22 mouse cellular contexts compared by ENCODE assay signal in the genomic region with DNA sequence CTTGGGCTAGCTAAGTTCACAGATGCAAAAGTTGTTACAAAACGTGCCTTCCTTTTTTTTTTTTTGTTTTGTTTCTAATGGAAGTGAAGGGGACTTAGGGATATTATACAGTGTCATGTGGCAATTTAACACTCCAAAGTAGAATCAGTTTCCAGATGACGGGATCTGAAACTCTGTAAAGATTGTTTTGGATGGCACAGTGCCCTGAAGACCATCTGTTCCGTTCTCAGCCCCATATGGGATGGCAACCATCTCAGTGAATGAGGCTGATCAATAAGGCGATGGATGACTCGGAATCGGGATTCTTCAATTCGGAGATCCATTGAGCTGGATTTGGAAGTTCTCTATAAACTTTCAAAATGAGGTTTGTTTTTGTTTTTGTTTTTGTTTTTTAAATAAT. TPM values are rescaled to one million over a fixed set of nuclear protein-coding genes. Genes with fewer than 3 reads are reported as not detected.
DNase-seq lines count a peak whose midpoint lies in the region; TF ChIP-seq lines count a peak whose summit lies in the region.
"Had no signal": no experiment of that assay in that cellular context is flagged by ENCODE, and none has a peak within 500 bp of the region (broad histone marks: within the 10 kb centered on the region; RNA-seq: fewer than 3 reads in every experiment).

No protein-coding gene starts in this region.

- TF ChIP-seq POLR2A in kidney, adult 2 months (IDR thresholded peaks at IDR 0.05; ENCODE audit: low read depth, low read length), result no peak

- no peaks in the 10 kb centered on the region for H3K4me1 ChIP-seq in embryonic facial prominence, embryonic 10.5 days
- H3K4me1 ChIP-seq in kidney, adult 2 months (ENCODE audit: control insufficient read depth, insufficient read depth, low read length), result no peaks in the 10 kb centered on the region
- H3K4me1 ChIP-seq: embryonic facial prominence, embryonic 15.5 days; liver, embryonic 13.5 days; lung, embryonic 15.5 days; stomach, embryonic 15.5 days had no signal

- TF ChIP-seq CTCF in kidney, adult 2 months (conservative IDR thresholded peaks at IDR 0.05; ENCODE audit: insufficient read depth, insufficient read length, low read depth, low read length), result no peak

- H3K9me3 ChIP-seq in embryonic facial prominence, embryonic 10.5 days, result no peaks in the 10 kb centered on the region
- H3K9me3 ChIP-seq: embryonic facial prominence, embryonic 15.5 days; hindbrain, embryonic 13.5 days; liver, embryonic 13.5 days; lung, embryonic 15.5 days; midbrain, embryonic 13.5 days; stomach, embryonic 15.5 days had no signal

- H3K27me3 ChIP-seq in embryonic facial prominence, embryonic 10.5 days (replicated peaks; ENCODE audit: low read depth, poor library complexity, severe bottlenecking), result no peaks in the 10 kb centered on the region
- no peaks in the 10 kb centered on the region for H3K27me3 ChIP-seq in kidney, adult 2 months (replicated peaks; ENCODE audit: control insufficient read depth, insufficient read depth, low read length)
- H3K27me3 ChIP-seq: CH12.LX; embryonic facial prominence, embryonic 15.5 days; hindbrain, embryonic 13.5 days; liver, embryonic 13.5 days; lung, embryonic 15.5 days; midbrain, embryonic 13.5 days; stomach, embryonic 15.5 days had no signal

- peaks cover 90% of the 10 kb centered on the region for H3K36me3 ChIP-seq in embryonic facial prominence, embryonic 10.5 days (replicated peaks)
- no peaks in the 10 kb centered on the region for H3K36me3 ChIP-seq in kidney, adult 2 months (ENCODE audit: control insufficient read depth, insufficient read depth, low read length)
- H3K36me3 ChIP-seq: liver, embryonic 13.5 days had no signal

- no peak overlapping the region for H3K4me3 ChIP-seq in embryonic facial prominence, embryonic 10.5 days
- H3K4me3 ChIP-seq in kidney, adult 2 months (ENCODE audit: insufficient read depth, low read depth, low read length), result no peak overlapping the region
- H3K4me3 ChIP-seq: embryonic facial prominence, embryonic 15.5 days; hindbrain, embryonic 13.5 days; left cerebral cortex, adult 2 months; liver, embryonic 13.5 days; lung, embryonic 15.5 days; midbrain, embryonic 13.5 days; stomach, embryonic 15.5 days had no signal

- H3K27ac ChIP-seq in embryonic facial prominence, embryonic 10.5 days (replicated peaks), result no peak overlapping the region
- H3K27ac ChIP-seq in kidney, adult 2 months (ENCODE audit: insufficient read depth, low read depth, low read length), result no peak overlapping the region
- H3K27ac ChIP-seq: embryonic facial prominence, embryonic 15.5 days; hindbrain, embryonic 13.5 days; left cerebral cortex, adult 2 months; liver, embryonic 13.5 days; lung, embryonic 15.5 days; midbrain, embryonic 13.5 days; stomach, embryonic 15.5 days had no signal

- DNase-seq in cerebellum, adult 8-10 months, result peak; percentile 31
- no peak for DNase-seq in cerebellum, adult 11-12 months
- DNase-seq in heart, adult 11 months, result peak; percentile 16
- DNase-seq in heart, adult 18-20 months, result no peak
- peak; percentile 50 for DNase-seq in brain, embryonic 18.5 days (ENCODE audit: low read depth, low spot score)
- DNase-seq in layer of hippocampus, adult 9-10 months (ENCODE audit: low spot score), result peak; percentile 75
- no peak for DNase-seq in embryonic facial prominence, embryonic 10.5 days (ENCODE audit: low spot score)
- no peak for DNase-seq in kidney, adult 2 months
- DNase-seq: adrenal gland, adult 8-10 months; gastrocnemius, postnatal 14 days; heart, postnatal 14 days; kidney, postnatal 14 days; liver, embryonic 13.5 days; retina, postnatal 1 day; spleen, adult 18-20 months had no signal

- WGBS in embryonic facial prominence, embryonic 10.5 days, result 92% methylated on average over 7 of the region's 7 CpGs
- WGBS in kidney, adult 2 months, result 86% methylated on average over 7 of the region's 7 CpGs

RNA-seq across cellular contexts. Expression of gene Tsc22d1, which starts 17.6 kb away (rescaled TPM):
- 100 to 1,000 TPM; 389 to 414 TPM for total RNA-seq in heart, adult 18-20 months (2021)
- 300 and 325 TPM in 2 replicates for polyA plus RNA-seq in embryonic facial prominence, embryonic 10.5 days (2016; fragmentation: Nextera tagmentation; extraction: Ambion mirVana)
- 137 and 153 TPM in 2 replicates for polyA plus RNA-seq in kidney, adult 2 months (2012; rRNA removed)

Comparison
In these comparisons a context has a peak if more than half of its experiments do, and no peak if none do; other contexts are left out.
1. DNase-seq: peak in cerebellum, adult 8-10 months (single experiment), heart, adult 11 months (single experiment), brain, embryonic 18.5 days (single experiment) and layer of hippocampus, adult 9-10 months (single experiment); none in cerebellum, adult 11-12 months (single experiment), heart, adult 18-20 months (0 of 2), embryonic facial prominence, embryonic 10.5 days (single experiment) and kidney, adult 2 months (single experiment).